Mouse (Mus musculus) heart, postnatal 0 days (tissue): ENCODE data around the gene Olfr154. TPM values are rescaled to one million over a fixed set of nuclear protein-coding genes. Genes with fewer than 3 reads are reported as not detected.
"Not testable (repeated sequence)": the region's sequence is repeated elsewhere in the genome, so short reads cannot be mapped to it uniquely, and the experiment has no call there.

Experiments used
- ATAC-seq: fragments of 200-750 bp; cut with Nextera tagmentation; 2 replicates; pipeline ENCODE4 v1.8.0; 2017; ENCODE audit warnings: low read depth, moderate number of reproducible peaks, moderate library complexity; ENCODE audit not compliant: insufficient read depth
- DNase-seq: peaks from one replicate; pipeline ENCODE4 v3.0.0-alpha.2; 2016; ENCODE audit warnings: low spot score
- H3K27ac ChIP-seq: fragments of 300-500 bp; sonication (generic); 2 replicates; pipeline ENCODE4 v1.5.1; 2014; ENCODE audit warnings: low read depth, mild to moderate bottlenecking
- H3K27me3 ChIP-seq: fragments of 300-500 bp; sonication (generic); 2 replicates; pipeline ENCODE4 v1.6.1; 2014; ENCODE audit warnings: low read length, mixed read lengths; ENCODE audit not compliant: control insufficient read depth, insufficient read depth
- H3K36me3 ChIP-seq: fragments of 300-500 bp; sonication (generic); replicated peaks from 2 replicates; pipeline ENCODE4 v1.6.1; 2014; ENCODE audit warnings: low read length, mixed read lengths; ENCODE audit not compliant: control insufficient read depth, insufficient read depth
- H3K4me1 ChIP-seq: fragments of 300-500 bp; sonication (generic); 2 replicates; pipeline ENCODE4 v1.6.1; 2014; ENCODE audit warnings: antibody characterized with exemption; ENCODE audit not compliant: control insufficient read depth, insufficient read depth
- H3K4me2 ChIP-seq: fragments of 300-500 bp; sonication (generic); 2 replicates; pipeline ENCODE4 v1.6.1; 2014; ENCODE audit warnings: low read depth, mild to moderate bottlenecking, low read length, moderate library complexity
- H3K4me3 ChIP-seq: fragments of 300-500 bp; sonication (generic); 2 replicates; pipeline ENCODE4 v1.5.1; 2014; ENCODE audit warnings: low read depth, low read length
- H3K9ac ChIP-seq: fragments of 300-500 bp; sonication (generic); replicated peaks from 2 replicates; pipeline ENCODE4 v1.6.1; 2014; ENCODE audit warnings: low read depth, low read length, mixed read lengths
- H3K9me3 ChIP-seq: fragments of 300-500 bp; sonication (generic); replicated peaks from 2 replicates; pipeline ENCODE4 v1.6.1; 2016; ENCODE audit warnings: low read length; ENCODE audit not compliant: control insufficient read depth
- CTCF ChIP-seq: IDR thresholded peaks from 2 replicates; pipeline ENCODE4 v1.5.1; 2016; ENCODE audit warnings: antibody characterized with exemption, control low read depth, low read depth
- EP300 ChIP-seq: IDR thresholded peaks from 2 replicates; pipeline ENCODE4 v1.6.1; 2016; ENCODE audit warnings: antibody characterized with exemption, low read depth
- WGBS: fragments of 180-500 bp; shearing (Covaris S2); extraction: QIAGEN DNeasy Blood & Tissue Kit; methylation state at CpG from one replicate; pipeline ENCODE4 v1.1.7; 2014; 5-methylcytosine and 5-hydroxymethylcytosine counted together
- polyA plus RNA-seq: library from polyadenylated mRNA; unstranded; fragments of >200 nt; fragmentation: Nextera tagmentation; extraction: Ambion mirVana; gene quantifications from 2 replicates; pipeline ENCODE4 v1.2.1, GENCODE M21; 2015
- total RNA-seq: library from RNA; depleted of rRNA; stranded (reverse); fragments of >200 nt; gene quantifications from 2 replicates; pipeline ENCODE4 v1.2.3, GENCODE M21; 2014; ENCODE audit warnings: low replicate concordance; rRNA removed

Olfr154 gene
- total RNA-seq = not detected in 2 replicates
- polyA plus RNA-seq = not detected in 2 replicates

DNA sequence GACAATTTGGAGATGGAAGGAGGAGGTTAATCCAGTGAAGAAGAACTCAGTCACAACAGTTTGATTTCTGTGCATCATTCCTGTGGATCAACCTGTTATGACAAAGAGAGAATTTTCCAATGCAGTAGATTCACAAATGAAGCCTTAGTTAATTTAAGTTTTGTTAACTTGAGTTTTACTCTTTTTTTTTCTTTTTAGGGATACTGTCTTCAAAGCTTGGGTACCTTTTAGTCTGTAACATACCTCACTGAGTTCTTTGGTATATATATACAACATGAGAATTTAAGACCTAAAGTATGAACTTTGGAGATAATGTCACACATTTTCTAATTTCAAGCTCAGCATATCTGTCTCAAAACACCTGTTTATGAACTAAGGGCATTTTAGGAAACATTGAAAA is at the start of gene Olfr154:
Gene Olfr154 (minus strand): TSS at position 101 of the 400 bp plus-strand sequence.
- not testable (repeated sequence) for DNase-seq, H3K4me1 ChIP-seq, H3K27me3 ChIP-seq, H3K4me3 ChIP-seq, H3K9me3 ChIP-seq, H3K27ac ChIP-seq, H3K9ac ChIP-seq, H3K4me2 ChIP-seq, ATAC-seq, H3K36me3 ChIP-seq

DNA sequence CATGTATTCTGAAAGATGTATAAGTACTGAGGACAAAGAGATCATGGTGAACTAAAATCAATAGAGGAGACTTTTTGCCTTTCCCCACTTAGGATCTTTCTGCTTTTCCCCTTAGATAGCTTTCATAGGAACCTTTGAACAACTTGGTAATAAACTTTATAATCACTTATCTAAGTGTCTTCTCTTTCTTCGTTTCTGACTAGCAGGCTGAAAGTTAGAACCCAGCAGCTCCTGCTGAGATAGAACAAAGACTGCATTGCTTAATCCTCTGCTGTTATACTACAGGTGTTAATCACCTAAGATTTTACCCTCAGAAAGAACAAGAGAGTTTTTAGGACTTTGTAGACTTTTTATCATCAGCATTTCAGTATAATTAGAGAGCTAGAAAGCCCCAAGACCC is 46.9 kb upstream of the Olfr154 start:
- TF ChIP-seq EP300 = no peak
- TF ChIP-seq CTCF = no peak
- H3K4me2 ChIP-seq = no peak overlapping the region
- H3K9ac ChIP-seq = no peak overlapping the region
- no peaks in the 10 kb centered on the region for H3K4me1 ChIP-seq
- H3K9me3 ChIP-seq = no peaks in the 10 kb centered on the region
- no peak overlapping the region for H3K4me3 ChIP-seq
- no peak overlapping the region for H3K27ac ChIP-seq
- no peaks in the 10 kb centered on the region for H3K36me3 ChIP-seq
- WGBS = 23% methylated on average over 1 of the region's 1 CpGs
- ATAC-seq (no peak), DNase-seq (no peak)
- no peaks in the 10 kb centered on the region for H3K27me3 ChIP-seq

DNA sequence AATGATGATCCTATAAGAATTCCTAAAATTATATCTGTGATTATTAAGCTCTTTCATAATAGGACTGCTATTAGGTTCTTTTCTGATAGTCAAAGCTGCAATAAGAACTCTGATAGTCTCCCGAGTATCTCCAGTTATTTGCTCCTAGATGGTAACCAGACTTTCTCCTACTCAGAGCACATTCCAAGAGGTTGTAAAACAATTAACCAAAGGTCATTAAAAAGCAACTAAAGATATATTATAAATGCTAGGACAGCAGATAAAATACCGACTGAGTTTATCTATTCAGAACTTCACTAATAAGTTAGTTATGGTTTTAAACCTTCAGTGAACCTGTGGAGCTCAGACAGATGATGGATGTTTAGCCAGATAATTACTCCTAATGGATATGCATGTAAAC is 46.4 kb upstream of the Olfr154 start:
- H3K36me3 ChIP-seq, H3K27me3 ChIP-seq, H3K9me3 ChIP-seq, H3K4me1 ChIP-seq, ATAC-seq, H3K4me2 ChIP-seq, H3K27ac ChIP-seq, DNase-seq, H3K9ac ChIP-seq, H3K4me3 ChIP-seq: not testable (repeated sequence)
- WGBS = 57% methylated on average over 2 of the region's 2 CpGs

DNA sequence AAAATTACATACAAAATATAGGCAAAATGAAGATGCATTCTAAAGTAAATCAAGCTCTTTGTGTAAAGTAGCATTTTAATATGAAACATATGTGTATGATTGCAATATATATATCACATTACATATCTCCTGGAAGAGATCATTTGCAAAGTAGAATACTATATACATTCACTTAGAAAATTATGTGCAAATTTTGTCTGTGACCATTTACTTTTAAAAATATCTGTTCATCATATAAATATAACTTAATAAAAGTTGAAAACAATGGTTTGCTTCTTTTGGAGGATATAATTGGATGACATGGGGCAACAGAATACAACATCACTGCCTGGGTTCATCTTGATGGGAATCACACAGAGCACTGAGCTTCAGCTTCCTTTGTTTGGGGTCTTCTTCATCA is 24.9 kb upstream of the Olfr154 start, which contains the start of gene Olfr1008:
Gene Olfr1008 (plus strand): TSS at position 301 of the 400 bp plus-strand sequence.
- no peak within 1 kb of the TSS for H3K27ac ChIP-seq
- no peak within 1 kb of the TSS for H3K4me3 ChIP-seq
- ATAC-seq (no peak), DNase-seq (no peak)
- H3K9ac ChIP-seq = no peak within 1 kb of the TSS
- no peaks in the 10 kb centered on the region for H3K4me1 ChIP-seq
- TF ChIP-seq EP300 (no peak), CTCF (no peak)
- H3K4me2 ChIP-seq = no peak within 1 kb of the TSS
- H3K9me3 ChIP-seq = 0 out of 2 replicates have a peak, but pooled peaks cover 2% of the 10 kb centered on the region
- H3K27me3 ChIP-seq = no peaks in the 10 kb centered on the region
- no peaks in the 10 kb centered on the region for H3K36me3 ChIP-seq

DNA sequence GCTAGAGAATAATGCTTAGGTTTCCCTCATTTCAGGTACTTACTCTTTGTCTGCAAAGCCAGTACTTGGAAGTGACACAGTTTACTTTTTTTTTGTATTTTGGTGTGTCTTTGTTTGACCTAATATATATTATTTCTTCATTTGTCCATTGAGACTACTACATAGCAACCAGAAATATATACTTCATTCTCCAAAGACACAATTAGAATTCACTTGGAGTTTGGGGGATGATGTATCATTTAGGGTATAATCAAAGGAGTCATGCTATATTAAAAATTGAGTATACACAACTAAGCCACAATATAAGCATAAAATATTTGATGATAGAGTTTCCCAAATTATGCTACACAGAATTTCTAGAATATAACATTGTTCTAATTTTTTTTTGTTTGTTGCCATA is 14.4 kb upstream of the Olfr154 start, which contains the start of gene Olfr1006:
Gene Olfr1006 (minus strand): TSS at position 101 of the 400 bp plus-strand sequence.
- Histone ChIP-seq H3K27me3 (no peaks in the 10 kb centered on the region), H3K9me3 (no peaks in the 10 kb centered on the region), H3K4me3 (no peak within 1 kb of the TSS), H3K27ac (no peak within 1 kb of the TSS), H3K36me3 (no peaks in the 10 kb centered on the region), H3K4me1 (no peaks in the 10 kb centered on the region), H3K9ac (no peak within 1 kb of the TSS), H3K4me2 (no peak within 1 kb of the TSS)
- DNase-seq = no peak
- TF ChIP-seq EP300 = no peak
- no peak for TF ChIP-seq CTCF
- no peak for ATAC-seq

DNA sequence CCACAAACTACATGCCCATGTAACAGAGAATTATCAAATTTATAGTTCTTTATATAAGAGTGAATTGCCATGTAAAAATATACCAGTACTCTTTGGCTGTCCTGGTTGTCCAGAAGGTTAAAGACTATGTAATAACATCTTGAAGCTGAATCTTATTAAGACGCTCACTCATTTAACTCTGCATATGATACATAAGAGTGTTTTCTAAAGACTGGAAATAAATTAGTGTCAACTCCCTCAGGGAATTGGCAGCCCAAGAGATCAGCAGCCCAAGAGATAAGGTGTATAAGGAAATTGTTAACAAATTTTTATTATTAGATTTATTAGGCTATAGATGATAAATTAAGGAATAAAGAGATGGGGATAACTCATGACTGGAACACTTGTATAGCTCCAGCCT is 13.7 kb downstream of the Olfr154 start, which contains the start of gene Olfr1002:
Gene Olfr1002 (minus strand): TSS at position 101 of the 400 bp plus-strand sequence.
- Histone ChIP-seq H3K4me3 (no peak within 1 kb of the TSS), H3K4me1 (no peaks in the 10 kb centered on the region), H3K4me2 (no peak within 1 kb of the TSS), H3K27me3 (no peaks in the 10 kb centered on the region), H3K36me3 (no peaks in the 10 kb centered on the region), H3K27ac (no peak within 1 kb of the TSS), H3K9me3 (no peaks in the 10 kb centered on the region), H3K9ac (no peak within 1 kb of the TSS)
- 85% methylated on average over 1 of the region's 1 CpGs for WGBS
- TF ChIP-seq EP300 = no peak
- no peak for TF ChIP-seq CTCF
- no peak for ATAC-seq
- DNase-seq = no peak

Other genes starting within 250 kb of the Olfr154 start
- not detected in 2 replicates for gene Olfr993, start 249.6 kb downstream of the Olfr154 start, total RNA-seq
- gene Olfr993, start 249.6 kb downstream of the Olfr154 start, polyA plus RNA-seq = not detected in 2 replicates
- gene Olfr994, start 228.0 kb downstream of the Olfr154 start, total RNA-seq = not detected in 2 replicates
- gene Olfr994, start 228.0 kb downstream of the Olfr154 start, polyA plus RNA-seq = not detected in 2 replicates
- gene Olfr995, start 220.8 kb downstream of the Olfr154 start, total RNA-seq = not detected in 2 replicates
- not detected in 2 replicates for gene Olfr995, start 220.8 kb downstream of the Olfr154 start, polyA plus RNA-seq
- gene 4833423E24Rik, start 145.4 kb downstream of the Olfr154 start, total RNA-seq = not detected in 2 replicates
- not detected in 2 replicates for gene 4833423E24Rik, start 145.4 kb downstream of the Olfr154 start, polyA plus RNA-seq
- gene Olfr996, start 85.2 kb downstream of the Olfr154 start, total RNA-seq = not detected in 2 replicates
- gene Olfr996, start 85.2 kb downstream of the Olfr154 start, polyA plus RNA-seq = not detected in 2 replicates
- not detected in 2 replicates for gene Olfr998, start 75.5 kb downstream of the Olfr154 start, total RNA-seq
- not detected in 2 replicates for gene Olfr998, start 75.5 kb downstream of the Olfr154 start, polyA plus RNA-seq
- gene Olfr1000, start 52.6 kb downstream of the Olfr154 start, total RNA-seq = not detected in 2 replicates
- gene Olfr1000, start 52.6 kb downstream of the Olfr154 start, polyA plus RNA-seq = not detected in 2 replicates
- not detected in 2 replicates for gene Olfr1002, start 13.8 kb downstream of the Olfr154 start, total RNA-seq
- gene Olfr1002, start 13.8 kb downstream of the Olfr154 start, polyA plus RNA-seq = not detected in 2 replicates
- gene Olfr1006, start 14.3 kb upstream of the Olfr154 start, total RNA-seq = not detected in 2 replicates
- gene Olfr1006, start 14.3 kb upstream of the Olfr154 start, polyA plus RNA-seq = not detected in 2 replicates
- gene Olfr1008, start 25.0 kb upstream of the Olfr154 start, total RNA-seq = not detected in 2 replicates
- not detected in 2 replicates for gene Olfr1008, start 25.0 kb upstream of the Olfr154 start, polyA plus RNA-seq
- gene Olfr1009, start 51.0 kb upstream of the Olfr154 start, total RNA-seq = not detected in 2 replicates
- gene Olfr1009, start 51.0 kb upstream of the Olfr154 start, polyA plus RNA-seq = not detected in 2 replicates
- not detected in 2 replicates for gene Olfr1012, start 98.3 kb upstream of the Olfr154 start, total RNA-seq
- gene Olfr1012, start 98.3 kb upstream of the Olfr154 start, polyA plus RNA-seq = not detected in 2 replicates
- not detected in 2 replicates for gene Olfr1013, start 102.6 kb upstream of the Olfr154 start, total RNA-seq
- gene Olfr1013, start 102.6 kb upstream of the Olfr154 start, polyA plus RNA-seq = not detected in 2 replicates
- gene Olfr1014, start 108.3 kb upstream of the Olfr154 start, total RNA-seq = not detected in 2 replicates
- gene Olfr1014, start 108.3 kb upstream of the Olfr154 start, polyA plus RNA-seq = not detected in 2 replicates
- not detected in 2 replicates for gene Olfr1015, start 117.6 kb upstream of the Olfr154 start, total RNA-seq
- not detected in 2 replicates for gene Olfr1015, start 117.6 kb upstream of the Olfr154 start, polyA plus RNA-seq
- gene Olfr1016, start 138.1 kb upstream of the Olfr154 start, total RNA-seq = not detected in 2 replicates
- gene Olfr1016, start 138.1 kb upstream of the Olfr154 start, polyA plus RNA-seq = not detected in 2 replicates
- gene Olfr1018, start 154.0 kb upstream of the Olfr154 start, total RNA-seq = not detected in 2 replicates
- gene Olfr1018, start 154.0 kb upstream of the Olfr154 start, polyA plus RNA-seq = not detected in 2 replicates
- not detected in 2 replicates for gene Olfr1019, start 181.0 kb upstream of the Olfr154 start, total RNA-seq
- not detected in 2 replicates for gene Olfr1019, start 181.0 kb upstream of the Olfr154 start, polyA plus RNA-seq
- gene Olfr1020, start 182.6 kb upstream of the Olfr154 start, total RNA-seq = not detected in 2 replicates
- not detected in 2 replicates for gene Olfr1020, start 182.6 kb upstream of the Olfr154 start, polyA plus RNA-seq
- gene Olfr1022, start 204.1 kb upstream of the Olfr154 start, total RNA-seq = not detected in 2 replicates
- gene Olfr1022, start 204.1 kb upstream of the Olfr154 start, polyA plus RNA-seq = not detected in 2 replicates
- gene Olfr1023, start 221.2 kb upstream of the Olfr154 start, total RNA-seq = not detected in 2 replicates
- not detected in 2 replicates for gene Olfr1023, start 221.2 kb upstream of the Olfr154 start, polyA plus RNA-seq
- not detected in 2 replicates for gene Olfr1024, start 240.6 kb upstream of the Olfr154 start, total RNA-seq
- not detected in 2 replicates for gene Olfr1024, start 240.6 kb upstream of the Olfr154 start, polyA plus RNA-seq